Mouse (Mus musculus): Measurements from ENCODE around the gene Mkrn2os. TPM values are rescaled to one million over a fixed set of nuclear protein-coding genes. Genes with fewer than 3 reads are reported as not detected.

Mkrn2os gene
- polyA plus RNA-seq (2014; fragmentation: Illumina TruSeq; extraction: RNeasy Lipid Tissue Mini Kit (QIAGEN cat#74804); ENCODE audit: low read depth, low replicate concordance), result 8.7 TPM

DNA sequence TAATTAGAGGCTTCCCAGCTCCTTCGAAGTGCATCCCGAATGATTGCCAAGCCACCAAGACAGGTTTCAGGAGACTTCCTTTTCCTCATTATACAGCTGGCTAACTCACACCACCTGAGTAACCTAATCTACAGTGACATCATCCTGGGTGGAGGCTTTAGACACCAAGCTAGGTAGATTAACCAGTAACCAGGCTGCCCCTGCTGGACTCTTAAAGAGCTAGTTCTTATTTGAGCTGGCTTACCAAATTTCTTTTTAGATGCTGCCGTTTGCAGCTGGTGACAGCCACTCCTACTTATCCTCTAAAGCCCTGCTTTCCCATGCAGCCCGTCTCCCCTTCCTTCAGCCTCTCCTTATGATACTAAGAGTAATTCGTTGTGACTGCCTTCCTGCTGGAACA lies at the start of gene Mkrn2os:
TSS of gene Mkrn2os (minus strand) at position 119 of the 400 bp plus-strand sequence.

GRCm38 (mm10) chr6:115601715-115602523 lies 9.5 kb upstream of the Mkrn2os start, which contains the start of gene Mkrn2:
Gene Mkrn2 (plus strand): TSS chr6:115601902.

GRCm38 (mm10) chr6:115544442-115544970 lies 47.9 kb downstream of the Mkrn2os start, which contains the start of gene Tsen2:
Gene Tsen2 (plus strand): TSS chr6:115544664.

Other genes with a start within 250 kb of the Mkrn2os start
- gene Pparg, start 231.6 kb downstream of the Mkrn2os start, polyA plus RNA-seq (2014; fragmentation: Illumina TruSeq; extraction: RNeasy Lipid Tissue Mini Kit (QIAGEN cat#74804); ENCODE audit: low read depth, low replicate concordance), result 18.8 TPM
- gene Tsen2, start 47.9 kb downstream of the Mkrn2os start, polyA plus RNA-seq (2014; fragmentation: Illumina TruSeq; extraction: RNeasy Lipid Tissue Mini Kit (QIAGEN cat#74804); ENCODE audit: low read depth, low replicate concordance), result 2.1 TPM
- 3.7 TPM for gene Mkrn2, start 9.3 kb upstream of the Mkrn2os start, polyA plus RNA-seq (2014; fragmentation: Illumina TruSeq; extraction: RNeasy Lipid Tissue Mini Kit (QIAGEN cat#74804); ENCODE audit: low read depth, low replicate concordance)
- gene Raf1, start 84.1 kb upstream of the Mkrn2os start, polyA plus RNA-seq (2014; fragmentation: Illumina TruSeq; extraction: RNeasy Lipid Tissue Mini Kit (QIAGEN cat#74804); ENCODE audit: low read depth, low replicate concordance), result 26.3 TPM
- not detected for gene Tmem40, start 169.8 kb upstream of the Mkrn2os start, polyA plus RNA-seq (2014; fragmentation: Illumina TruSeq; extraction: RNeasy Lipid Tissue Mini Kit (QIAGEN cat#74804); ENCODE audit: low read depth, low replicate concordance)
- gene Cand2, start 182.0 kb upstream of the Mkrn2os start, polyA plus RNA-seq (2014; fragmentation: Illumina TruSeq; extraction: RNeasy Lipid Tissue Mini Kit (QIAGEN cat#74804); ENCODE audit: low read depth, low replicate concordance), result 0.11 TPM
- gene Rpl32, start 216.2 kb upstream of the Mkrn2os start, polyA plus RNA-seq (2014; fragmentation: Illumina TruSeq; extraction: RNeasy Lipid Tissue Mini Kit (QIAGEN cat#74804); ENCODE audit: low read depth, low replicate concordance), result 153 TPM
- gene Efcab12, start 245.8 kb upstream of the Mkrn2os start, polyA plus RNA-seq (2014; fragmentation: Illumina TruSeq; extraction: RNeasy Lipid Tissue Mini Kit (QIAGEN cat#74804); ENCODE audit: low read depth, low replicate concordance), result not detected